Mouse (Mus musculus) adrenal gland, postnatal 10 days (tissue): ENCODE data around the gene Ctdnep1. TPM values are rescaled to one million over a fixed set of nuclear protein-coding genes. Genes with fewer than 3 reads are reported as not detected.

ENCODE experiments used
- DNase-seq: peaks from one replicate; pipeline ENCODE4 v3.0.0; 2021; ENCODE audit warnings: mixed read lengths
- microRNA-seq: library from miRNA; unstranded; fragments of <30 nt; microRNA quantifications from one replicate; pipeline ENCODE4 v1.2.0, GENCODE M21; 2021
- total RNA-seq, 2 experiments: library from RNA; stranded (reverse); gene quantifications; 2 replicates each; pipeline ENCODE4 v1.2.3; 2021

Gene Ctdnep1
- total RNA-seq, 2 experiments from 2014 or later = 117 to 148 TPM

DNA sequence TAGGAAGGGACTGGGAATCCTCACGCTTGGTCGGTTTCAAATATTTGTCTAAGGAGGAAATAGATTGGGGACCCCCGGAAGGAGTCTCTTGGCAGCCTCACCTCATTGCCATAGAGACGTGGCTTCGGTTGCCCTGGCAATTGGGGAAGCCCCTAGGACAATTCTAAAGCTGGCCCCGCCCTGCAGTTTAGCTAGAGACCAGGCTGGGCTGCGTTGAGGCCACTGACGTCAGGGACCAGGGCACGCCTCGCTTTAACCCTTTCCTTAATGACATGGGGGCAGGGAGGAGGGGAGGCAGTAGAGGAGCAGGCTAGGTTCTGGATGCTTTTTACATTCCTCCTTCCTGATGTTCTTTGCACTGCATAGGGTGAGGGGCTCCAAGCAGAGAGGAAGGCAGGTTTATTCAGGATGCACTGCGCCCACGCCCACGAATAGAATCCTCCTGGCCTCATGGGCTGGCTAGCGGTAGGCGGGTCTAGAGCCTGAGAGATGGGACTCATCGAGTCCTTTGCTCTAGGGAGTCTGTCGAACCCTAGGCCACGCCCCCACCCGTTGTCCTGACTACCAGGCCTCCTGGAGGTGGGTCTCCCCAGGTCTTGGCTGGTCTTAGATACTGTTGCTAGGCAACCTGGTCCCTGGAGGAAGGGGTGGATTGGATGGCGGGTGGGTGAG lies 48.3 kb downstream of the Ctdnep1 start:
- peak; percentile 74 for DNase-seq

DNA sequence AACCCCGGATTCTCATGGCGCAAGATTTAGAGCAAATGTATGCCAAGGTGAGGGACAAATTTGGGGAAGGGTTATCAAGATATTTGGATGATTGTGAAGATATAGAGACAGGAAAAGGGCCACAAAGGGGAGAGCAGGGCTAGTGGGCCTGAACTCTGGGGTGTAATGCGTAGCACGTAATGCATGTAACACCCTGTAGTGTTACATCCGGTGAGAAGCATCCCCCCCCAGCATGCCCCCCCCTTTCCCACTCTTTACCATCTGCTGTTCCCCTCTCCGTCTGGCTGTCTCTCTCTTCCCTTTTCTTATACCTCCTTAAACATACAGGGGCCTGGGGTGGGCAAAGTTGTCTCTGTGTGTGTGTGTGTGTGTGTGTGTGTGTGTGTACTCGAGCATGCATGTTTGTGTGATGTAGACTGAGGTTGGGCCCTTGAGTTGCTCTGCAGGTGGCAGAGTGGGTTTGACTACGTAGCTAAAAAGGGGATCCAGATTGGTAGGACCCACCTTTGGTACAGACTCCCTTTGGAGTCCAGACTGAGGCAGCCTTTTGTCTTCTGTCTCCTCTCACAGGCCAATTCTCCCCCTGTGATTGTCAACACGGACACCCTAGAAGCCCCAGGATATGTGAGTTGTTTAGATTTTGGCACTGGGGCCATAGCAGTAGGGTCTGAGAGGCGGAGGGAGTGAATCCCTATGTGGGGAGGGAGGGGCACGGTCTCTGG lies 49.0 kb downstream of the Ctdnep1 start:
- no peak for DNase-seq

DNA sequence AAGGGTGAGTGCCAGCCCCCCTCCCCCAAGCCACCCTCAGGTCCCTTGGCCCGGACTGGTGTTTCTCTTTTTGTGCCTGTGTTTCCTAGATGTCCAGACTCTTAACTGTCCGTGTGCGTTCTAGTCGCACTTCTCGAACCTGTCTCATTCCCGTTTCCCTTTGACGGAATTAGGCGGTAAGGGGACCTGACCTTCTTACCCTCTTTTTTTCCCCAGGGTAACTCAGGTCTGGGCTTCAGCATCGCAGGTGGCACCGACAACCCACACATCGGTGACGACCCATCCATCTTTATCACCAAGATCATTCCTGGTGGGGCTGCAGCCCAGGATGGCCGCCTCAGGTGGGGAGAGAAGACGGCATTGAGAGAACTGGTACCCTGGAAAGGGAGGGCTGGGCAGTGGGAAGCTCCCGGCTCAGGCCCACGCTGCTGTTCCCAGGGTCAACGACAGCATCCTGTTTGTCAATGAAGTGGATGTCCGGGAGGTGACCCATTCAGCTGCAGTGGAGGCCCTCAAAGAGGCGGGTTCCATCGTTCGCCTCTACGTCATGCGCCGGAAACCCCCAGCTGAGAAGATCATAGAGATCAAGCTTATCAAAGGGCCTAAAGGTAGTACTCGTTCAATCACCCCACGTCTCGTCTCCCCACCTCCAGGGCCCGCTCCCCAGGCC lies 49.8 kb downstream of the Ctdnep1 start:
- DNase-seq = no peak

DNA sequence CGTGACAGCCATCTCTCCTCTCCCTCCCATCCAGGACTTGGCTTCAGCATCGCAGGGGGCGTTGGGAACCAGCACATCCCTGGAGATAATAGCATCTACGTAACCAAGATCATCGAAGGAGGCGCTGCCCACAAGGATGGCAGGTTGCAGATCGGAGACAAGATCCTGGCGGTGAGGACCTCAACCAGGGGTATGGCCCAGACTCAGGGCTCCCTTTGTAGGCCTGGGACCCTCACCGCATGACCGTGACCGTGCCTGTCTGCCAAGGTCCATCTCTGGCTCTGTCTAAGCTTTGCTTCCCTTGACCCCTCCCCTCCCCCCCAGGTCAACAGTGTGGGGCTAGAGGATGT lies 50.3 kb downstream of the Ctdnep1 start:
- DNase-seq = no peak

DNA sequence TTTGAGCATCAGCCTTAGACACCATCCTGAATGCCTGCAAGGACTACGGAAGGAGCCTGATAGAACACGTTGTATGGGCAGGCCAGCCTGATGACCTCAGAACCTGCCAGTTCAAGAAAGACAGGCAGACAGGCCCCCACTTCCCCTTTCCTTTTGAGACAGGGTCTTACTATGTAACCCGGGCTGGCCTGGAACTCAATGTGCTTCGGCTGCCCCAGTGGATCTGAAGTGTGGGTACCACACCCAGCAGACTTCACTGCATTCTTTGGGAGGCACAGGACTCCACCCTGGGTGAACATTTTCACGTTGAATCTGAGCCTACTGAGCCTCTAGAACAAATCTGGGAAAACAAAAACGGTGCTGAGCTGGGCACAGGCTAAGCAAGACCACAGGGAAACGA lies 57.2 kb downstream of the Ctdnep1 start:
- no peak for DNase-seq

DNA sequence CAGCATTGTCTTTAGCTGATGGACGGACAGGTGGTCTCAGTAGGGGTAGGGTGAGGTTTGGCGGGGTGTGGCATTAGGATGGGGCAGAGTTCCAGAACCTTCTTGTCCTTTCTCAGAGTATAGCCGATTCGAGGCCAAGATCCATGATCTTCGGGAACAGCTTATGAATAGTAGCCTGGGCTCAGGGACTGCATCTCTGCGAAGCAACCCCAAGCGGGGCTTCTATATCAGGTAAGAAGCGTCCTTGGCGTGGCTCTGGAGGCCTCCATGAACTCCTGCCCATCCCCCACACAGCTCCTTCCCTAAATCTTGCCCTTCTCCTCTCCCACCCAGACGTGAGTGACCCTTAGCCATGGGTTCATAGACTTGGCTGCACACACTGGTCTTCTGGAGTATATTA lies 58.7 kb downstream of the Ctdnep1 start:
- DNase-seq = no peak

DNA sequence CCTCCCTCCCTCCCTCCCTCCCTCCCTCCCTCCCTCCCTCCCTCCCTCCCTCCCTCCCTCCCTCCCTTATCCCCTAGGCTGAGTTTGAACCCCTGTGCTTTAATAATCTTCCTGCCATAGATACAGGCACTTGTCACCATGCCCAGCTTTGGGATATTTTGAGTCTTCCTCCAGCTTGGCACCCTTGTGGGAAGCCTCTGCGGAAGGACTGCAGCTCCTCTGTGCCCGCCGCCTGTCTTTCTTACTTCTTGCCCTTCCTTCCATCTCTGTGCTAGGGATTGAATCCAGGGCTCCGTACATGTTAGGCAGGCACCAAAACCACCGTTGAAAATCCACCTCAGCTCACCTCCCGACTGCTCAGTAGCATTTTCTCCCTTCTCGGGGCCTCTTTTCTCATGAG lies 59.2 kb downstream of the Ctdnep1 start:
- DNase-seq = no peak

Small RNAs within 50 kb of the gene (microRNA-seq; reads per million reads assigned to microRNA genes)
- gene Gm44349 (not detected), gene Mir324 (5,227 reads per million, percentile 89 among the genes with 10 or more reads in this experiment)

Other genes with a start within 250 kb of the Ctdnep1 start
- 10 to 100 TPM; 53.9 to 67.5 TPM for gene Polr2a, start 222.5 kb upstream of the Ctdnep1 start, total RNA-seq
- gene Slc35g3, start 219.2 kb upstream of the Ctdnep1 start, total RNA-seq = not detected
- gene Zbtb4, start 215.2 kb upstream of the Ctdnep1 start, total RNA-seq = 10 to 100 TPM; 35.5 to 41.2 TPM
- gene Chrnb1, start 185.2 kb upstream of the Ctdnep1 start, total RNA-seq = 1 to 10 TPM; 2.3 to 7.9 TPM
- gene Fgf11, start 179.3 kb upstream of the Ctdnep1 start, total RNA-seq = 1 to 10 TPM; 2.4 to 3.8 TPM
- 1 to 10 TPM; 1.0 TPM for gene Tmem102, start 175.5 kb upstream of the Ctdnep1 start, total RNA-seq
- gene Gm39566, start 165.9 kb upstream of the Ctdnep1 start, total RNA-seq = not detected
- not detected for gene Spem2, start 162.7 kb upstream of the Ctdnep1 start, total RNA-seq
- gene Spem1, start 159.0 kb upstream of the Ctdnep1 start, total RNA-seq = not detected
- gene Nlgn2, start 143.4 kb upstream of the Ctdnep1 start, total RNA-seq = 10 to 100 TPM; 17.3 to 23.5 TPM
- 100 to 1,000 TPM; 137 to 145 TPM for gene Tmem256, start 142.6 kb upstream of the Ctdnep1 start, total RNA-seq
- 10 to 100 TPM; 49.2 to 59.2 TPM for gene Plscr3, start 134.8 kb upstream of the Ctdnep1 start, total RNA-seq
- gene Tnk1, start 122.4 kb upstream of the Ctdnep1 start, total RNA-seq = under 1 TPM; 0.12 to 0.24 TPM
- gene Tmem95, start 103.1 kb upstream of the Ctdnep1 start, total RNA-seq = not detected
- gene Kctd11, start 99.8 kb upstream of the Ctdnep1 start, total RNA-seq = 1 to 10 TPM; 4.1 to 4.2 TPM
- gene Acap1, start 85.6 kb upstream of the Ctdnep1 start, total RNA-seq = 1 to 10 TPM; 4.3 to 4.7 TPM
- gene 2810408A11Rik, start 80.2 kb upstream of the Ctdnep1 start, total RNA-seq = 1 to 10 TPM; 3.1 to 3.2 TPM
- 10 to 100 TPM; 33.6 to 48.1 TPM for gene Neurl4, start 80.1 kb upstream of the Ctdnep1 start, total RNA-seq
- gene Gps2, start 67.3 kb upstream of the Ctdnep1 start, total RNA-seq = 10 to 100 TPM; 42.3 to 43.1 TPM
- 100 to 1,000 TPM; 578 to 644 TPM for gene Eif5a, start 59.2 kb upstream of the Ctdnep1 start, total RNA-seq
- gene Ybx2, start 45.4 kb upstream of the Ctdnep1 start, total RNA-seq = 10 to 100 TPM; 19.6 to 44.5 TPM
- 10 to 100 TPM; 67.6 to 81.9 TPM for gene Slc2a4, start 33.0 kb upstream of the Ctdnep1 start, total RNA-seq
- 1 to 10 TPM in 1 of 2 experiments, under 1 TPM in 1; 0.70 to 1.2 TPM for gene Cldn7, start 16.4 kb upstream of the Ctdnep1 start, total RNA-seq
- gene Elp5, start 1.4 kb downstream of the Ctdnep1 start, total RNA-seq = 10 to 100 TPM; 66.8 to 71.4 TPM
- gene Gabarap, start 10.0 kb downstream of the Ctdnep1 start, total RNA-seq = 100 to 1,000 TPM; 339 to 345 TPM
- gene Phf23, start 14.6 kb downstream of the Ctdnep1 start, total RNA-seq = 10 to 100 TPM; 43.5 to 50.5 TPM
- 10 to 100 TPM; 15.7 to 23.0 TPM for gene Dvl2, start 19.4 kb downstream of the Ctdnep1 start, total RNA-seq
- 1,000 to 10,000 TPM; 1,467 to 1,540 TPM for gene Acadvl, start 34.3 kb downstream of the Ctdnep1 start, total RNA-seq
- 10 to 100 TPM; 29.9 to 37.6 TPM for gene Dlg4, start 35.8 kb downstream of the Ctdnep1 start, total RNA-seq
- gene Asgr1, start 72.9 kb downstream of the Ctdnep1 start, total RNA-seq = 10 to 100 TPM; 35.0 to 76.1 TPM
- gene Asgr2, start 111.5 kb downstream of the Ctdnep1 start, total RNA-seq = 10 to 100 TPM; 17.1 to 37.9 TPM
- 1 to 10 TPM; 2.1 to 2.5 TPM for gene Mgl2, start 149.2 kb downstream of the Ctdnep1 start, total RNA-seq
- 1 to 10 TPM; 4.6 to 5.1 TPM for gene Clec10a, start 175.0 kb downstream of the Ctdnep1 start, total RNA-seq
- gene Slc16a11, start 231.6 kb downstream of the Ctdnep1 start, total RNA-seq = 1 to 10 TPM; 1.3 to 2.5 TPM
- gene Slc16a13, start 239.9 kb downstream of the Ctdnep1 start, total RNA-seq = 1 to 10 TPM; 3.8 to 6.2 TPM
- gene Bcl6b, start 248.6 kb downstream of the Ctdnep1 start, total RNA-seq = 10 to 100 TPM; 27.1 to 31.1 TPM